Mouse (Mus musculus): Measurements from ENCODE around the gene Tshz2. TPM values are rescaled to one million over a fixed set of nuclear protein-coding genes. Genes with fewer than 3 reads are reported as not detected.

The Tshz2 gene
- polyA plus RNA-seq, 1 experiment from 2014 or later: 5.3 TPM

DNA sequence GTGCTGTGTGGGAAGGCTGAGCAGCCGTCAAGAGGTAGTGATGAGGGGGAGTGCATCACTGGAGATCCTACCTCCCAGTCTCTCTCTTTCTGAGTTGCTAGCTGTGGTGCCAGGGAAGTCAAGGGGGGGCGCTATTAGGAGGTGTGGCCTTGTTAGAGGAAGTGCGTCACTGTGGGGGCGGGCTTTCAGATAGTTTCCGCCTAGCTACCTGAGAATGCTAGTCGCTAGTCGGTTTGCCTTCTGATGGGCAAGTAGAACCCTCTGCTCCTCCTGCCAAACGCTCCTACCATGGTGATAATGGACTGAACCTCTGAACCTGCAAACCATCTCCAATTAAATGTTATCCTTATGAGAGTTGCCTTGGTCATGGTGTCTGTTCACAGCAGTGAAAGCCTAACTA lies 282.1 kb downstream of the Tshz2 start:
- H3K9ac ChIP-seq (ENCODE audit: low read depth, low read length): no peak overlapping the region
- no peaks in the 10 kb centered on the region for H3K27me3 ChIP-seq (ENCODE audit: control insufficient read depth, insufficient read depth, low read length)
- H3K4me1 ChIP-seq (ENCODE audit: control insufficient read depth, insufficient read depth, low read length): no peaks in the 10 kb centered on the region
- no peak overlapping the region for H3K4me3 ChIP-seq (ENCODE audit: low read depth, low read length)
- ATAC-seq (replicated peaks; ENCODE audit: insufficient number of reproducible peaks, low FRiP score, low TSS enrichment): no peak
- no peaks in the 10 kb centered on the region for H3K36me3 ChIP-seq (ENCODE audit: control insufficient read depth, insufficient read depth, low read length)
- peaks cover 2% of the 10 kb centered on the region; the same call in 1 of the 2 replicates for H3K9me3 ChIP-seq (replicated peaks; ENCODE audit: control insufficient read depth, low read length)
- no peak overlapping the region for H3K27ac ChIP-seq (ENCODE audit: low read depth, low read length)
- WGBS (ENCODE audit: insufficient replicate concordance): 66% methylated on average over 8 of the region's 8 CpGs
- no peak overlapping the region for H3K4me2 ChIP-seq

GRCm38 (mm10) chr2:169915326-169915725 lies 282.5 kb downstream of the Tshz2 start:
- 76% methylated on average over 13 of the region's 13 CpGs for WGBS (ENCODE audit: insufficient replicate concordance)

GRCm38 (mm10) chr2:169919111-169919695 lies 286.4 kb downstream of the Tshz2 start:
- 81% methylated on average over 3 of the region's 3 CpGs for WGBS (ENCODE audit: insufficient replicate concordance)
- Histone ChIP-seq H3K9ac (ENCODE audit: low read depth, low read length) (no peak overlapping the region), H3K27ac (ENCODE audit: low read depth, low read length) (no peak overlapping the region), H3K36me3 (ENCODE audit: control insufficient read depth, insufficient read depth, low read length) (no peaks in the 10 kb centered on the region), H3K4me3 (ENCODE audit: low read depth, low read length) (no peak overlapping the region), H3K9me3 (replicated peaks; ENCODE audit: control insufficient read depth, low read length) (peaks cover 2% of the 10 kb centered on the region; the same call in 1 of the 2 replicates), H3K4me1 (ENCODE audit: control insufficient read depth, insufficient read depth, low read length) (no peaks in the 10 kb centered on the region), H3K4me2 (no peak overlapping the region), H3K27me3 (ENCODE audit: control insufficient read depth, insufficient read depth, low read length) (no peaks in the 10 kb centered on the region)
- no peak for ATAC-seq (replicated peaks; ENCODE audit: insufficient number of reproducible peaks, low FRiP score, low TSS enrichment)

More at GRCm38 (mm10) chr2:169915326-169915725, 282.5 kb downstream of the Tshz2 start:
- no peaks in the 10 kb centered on the region for H3K4me1 ChIP-seq (ENCODE audit: control insufficient read depth, insufficient read depth, low read length)
- no peak for ATAC-seq (replicated peaks; ENCODE audit: insufficient number of reproducible peaks, low FRiP score, low TSS enrichment)
- H3K4me3 ChIP-seq (ENCODE audit: low read depth, low read length): no peak overlapping the region
- H3K9me3 ChIP-seq (replicated peaks; ENCODE audit: control insufficient read depth, low read length): peaks cover 2% of the 10 kb centered on the region; the same call in 1 of the 2 replicates
- no peak overlapping the region for H3K4me2 ChIP-seq
- H3K9ac ChIP-seq (ENCODE audit: low read depth, low read length): no peak overlapping the region
- H3K27me3 ChIP-seq (ENCODE audit: control insufficient read depth, insufficient read depth, low read length): no peaks in the 10 kb centered on the region
- no peak overlapping the region for H3K27ac ChIP-seq (ENCODE audit: low read depth, low read length)
- no peaks in the 10 kb centered on the region for H3K36me3 ChIP-seq (ENCODE audit: control insufficient read depth, insufficient read depth, low read length)

DNA sequence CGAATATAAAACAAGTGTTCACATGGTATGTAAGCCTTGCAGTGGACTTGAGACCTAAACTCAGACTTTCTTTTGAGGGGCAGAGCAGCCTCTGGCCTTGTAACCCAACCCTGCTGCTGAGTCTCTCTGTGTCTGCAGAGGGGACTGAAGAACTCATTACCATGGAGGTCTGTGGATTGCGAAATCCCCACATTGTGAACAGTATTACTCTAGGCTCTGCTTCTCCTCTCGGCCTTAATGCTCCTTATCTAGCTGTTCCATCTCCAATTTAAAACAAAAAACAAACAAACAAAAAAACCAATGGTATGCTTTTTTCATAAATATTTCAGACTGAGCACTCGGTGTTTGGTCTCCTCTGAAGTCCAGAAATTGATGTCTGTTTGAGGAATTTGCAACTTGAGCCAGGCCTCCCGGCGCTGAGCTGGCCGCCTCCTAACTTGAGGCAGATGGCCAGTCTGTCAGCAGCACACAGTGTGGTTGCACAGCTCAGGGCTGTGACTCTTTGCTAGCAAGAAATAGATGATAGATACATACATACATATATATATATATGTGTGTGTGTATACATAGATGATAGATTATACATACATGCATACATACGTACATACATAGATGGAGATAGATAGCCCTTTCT lies 291.5 kb downstream of the Tshz2 start:
- H3K4me3 ChIP-seq (ENCODE audit: low read depth, low read length): no peak overlapping the region
- WGBS (ENCODE audit: insufficient replicate concordance): 70% methylated on average over 8 of the region's 8 CpGs
- no peak overlapping the region for H3K9ac ChIP-seq (ENCODE audit: low read depth, low read length)
- H3K4me1 ChIP-seq (ENCODE audit: control insufficient read depth, insufficient read depth, low read length): no peaks in the 10 kb centered on the region
- ATAC-seq (replicated peaks; ENCODE audit: insufficient number of reproducible peaks, low FRiP score, low TSS enrichment): no peak
- no peaks in the 10 kb centered on the region for H3K9me3 ChIP-seq (replicated peaks; ENCODE audit: control insufficient read depth, low read length)
- H3K36me3 ChIP-seq (ENCODE audit: control insufficient read depth, insufficient read depth, low read length): no peaks in the 10 kb centered on the region
- no peak overlapping the region for H3K27ac ChIP-seq (ENCODE audit: low read depth, low read length)
- no peaks in the 10 kb centered on the region for H3K27me3 ChIP-seq (ENCODE audit: control insufficient read depth, insufficient read depth, low read length)
- no peak overlapping the region for H3K4me2 ChIP-seq

- no peak for ATAC-seq (replicated peaks; ENCODE audit: insufficient number of reproducible peaks, low FRiP score, low TSS enrichment)
- WGBS (ENCODE audit: insufficient replicate concordance): 87% methylated on average over 5 of the region's 5 CpGs
- no peaks in the 10 kb centered on the region for H3K9me3 ChIP-seq (replicated peaks; ENCODE audit: control insufficient read depth, low read length)
- H3K27ac ChIP-seq (ENCODE audit: low read depth, low read length): no peak overlapping the region
- no peak overlapping the region for H3K4me2 ChIP-seq
- H3K4me3 ChIP-seq (ENCODE audit: low read depth, low read length): no peak overlapping the region
- no peaks in the 10 kb centered on the region for H3K4me1 ChIP-seq (ENCODE audit: control insufficient read depth, insufficient read depth, low read length)
- H3K27me3 ChIP-seq (ENCODE audit: control insufficient read depth, insufficient read depth, low read length): no peaks in the 10 kb centered on the region
- H3K9ac ChIP-seq (ENCODE audit: low read depth, low read length): no peak overlapping the region
- H3K36me3 ChIP-seq (ENCODE audit: control insufficient read depth, insufficient read depth, low read length): no peaks in the 10 kb centered on the region
These were observed 292.7 kb downstream of the Tshz2 start for GRCm38 (mm10) chr2:169925466-169925865.

GRCm38 (mm10) chr2:169926016-169926415 lies 293.2 kb downstream of the Tshz2 start:
- H3K9me3 ChIP-seq (replicated peaks; ENCODE audit: control insufficient read depth, low read length): no peaks in the 10 kb centered on the region
- no peak overlapping the region for H3K27ac ChIP-seq (ENCODE audit: low read depth, low read length)
- no peak for ATAC-seq (replicated peaks; ENCODE audit: insufficient number of reproducible peaks, low FRiP score, low TSS enrichment)
- no peak overlapping the region for H3K4me3 ChIP-seq (ENCODE audit: low read depth, low read length)
- no peaks in the 10 kb centered on the region for H3K27me3 ChIP-seq (ENCODE audit: control insufficient read depth, insufficient read depth, low read length)
- no peaks in the 10 kb centered on the region for H3K36me3 ChIP-seq (ENCODE audit: control insufficient read depth, insufficient read depth, low read length)
- no peak overlapping the region for H3K4me2 ChIP-seq
- H3K4me1 ChIP-seq (ENCODE audit: control insufficient read depth, insufficient read depth, low read length): no peaks in the 10 kb centered on the region
- 75% methylated on average over 11 of the region's 11 CpGs for WGBS (ENCODE audit: insufficient replicate concordance)
- H3K9ac ChIP-seq (ENCODE audit: low read depth, low read length): no peak overlapping the region

DNA sequence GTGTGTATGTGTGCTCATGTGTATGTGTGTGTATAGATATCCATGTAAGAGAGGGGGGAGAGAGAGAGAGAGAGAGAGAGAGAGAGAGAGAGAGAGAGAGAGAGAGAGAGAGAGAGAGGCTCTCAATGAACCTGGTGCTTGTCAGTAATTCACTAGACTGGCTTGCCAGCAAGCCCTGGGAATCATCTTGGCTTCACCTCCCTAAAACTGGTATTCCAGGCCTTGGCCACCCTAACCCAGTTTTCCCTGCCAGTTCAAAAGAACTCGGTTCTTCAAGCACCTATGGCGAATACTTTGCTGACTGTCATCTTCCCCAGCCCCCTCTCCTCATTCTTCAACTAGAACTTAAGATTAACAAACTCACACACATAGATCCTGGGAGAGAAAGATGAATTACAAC lies 294.6 kb downstream of the Tshz2 start:
- no peak overlapping the region for H3K4me2 ChIP-seq
- ATAC-seq (replicated peaks; ENCODE audit: insufficient number of reproducible peaks, low FRiP score, low TSS enrichment): no peak
- no peaks in the 10 kb centered on the region for H3K36me3 ChIP-seq (ENCODE audit: control insufficient read depth, insufficient read depth, low read length)
- no peak overlapping the region for H3K27ac ChIP-seq (ENCODE audit: low read depth, low read length)
- no peaks in the 10 kb centered on the region for H3K27me3 ChIP-seq (ENCODE audit: control insufficient read depth, insufficient read depth, low read length)
- no peak overlapping the region for H3K4me3 ChIP-seq (ENCODE audit: low read depth, low read length)
- no peaks in the 10 kb centered on the region for H3K4me1 ChIP-seq (ENCODE audit: control insufficient read depth, insufficient read depth, low read length)
- no peaks in the 10 kb centered on the region for H3K9me3 ChIP-seq (replicated peaks; ENCODE audit: control insufficient read depth, low read length)
- 60% methylated on average over 2 of the region's 2 CpGs for WGBS (ENCODE audit: insufficient replicate concordance)
- no peak overlapping the region for H3K9ac ChIP-seq (ENCODE audit: low read depth, low read length)

- 76% methylated on average over 14 of the region's 14 CpGs for WGBS (ENCODE audit: insufficient replicate concordance)
- no peak overlapping the region for H3K9ac ChIP-seq (ENCODE audit: low read depth, low read length)
- no peaks in the 10 kb centered on the region for H3K27me3 ChIP-seq (ENCODE audit: control insufficient read depth, insufficient read depth, low read length)
These were observed 295.8 kb downstream of the Tshz2 start for GRCm38 (mm10) chr2:169928447-169929120.

More at GRCm38 (mm10) chr2:169928447-169929120, 295.8 kb downstream of the Tshz2 start:
- H3K27ac ChIP-seq (ENCODE audit: low read depth, low read length): no peak overlapping the region
- no peaks in the 10 kb centered on the region for H3K4me1 ChIP-seq (ENCODE audit: control insufficient read depth, insufficient read depth, low read length)
- H3K36me3 ChIP-seq (ENCODE audit: control insufficient read depth, insufficient read depth, low read length): no peaks in the 10 kb centered on the region
- no peak for ATAC-seq (replicated peaks; ENCODE audit: insufficient number of reproducible peaks, low FRiP score, low TSS enrichment)
- no peak overlapping the region for H3K4me2 ChIP-seq
- H3K4me3 ChIP-seq (ENCODE audit: low read depth, low read length): no peak overlapping the region
- no peaks in the 10 kb centered on the region for H3K9me3 ChIP-seq (replicated peaks; ENCODE audit: control insufficient read depth, low read length)

All from heart, embryonic 11.5 days (tissue).